Mouse (Mus musculus): Measurements from ENCODE around the gene Mrgprh.

GRCm38 (mm10) chr17:12897674-12898073 is 21.8 kb downstream of the Mrgprh start:
- TF ChIP-seq CTCF (IDR thresholded peaks at IDR 0.05; ENCODE audit: low read depth, low read length) (no peak), POLR2A (IDR thresholded peaks at IDR 0.05; ENCODE audit: borderline replicate concordance, low read depth, low read length) (no peak)

Data from bone marrow macrophage, adult 2 months (primary cell).